Mouse (Mus musculus): ENCODE results near the gene Gm11114. TPM values are rescaled to one million over a fixed set of nuclear protein-coding genes. Genes with fewer than 3 reads are reported as not detected.

Gene Gm11114
- total and polyA plus RNA-seq, 3 experiments, result not detected

DNA sequence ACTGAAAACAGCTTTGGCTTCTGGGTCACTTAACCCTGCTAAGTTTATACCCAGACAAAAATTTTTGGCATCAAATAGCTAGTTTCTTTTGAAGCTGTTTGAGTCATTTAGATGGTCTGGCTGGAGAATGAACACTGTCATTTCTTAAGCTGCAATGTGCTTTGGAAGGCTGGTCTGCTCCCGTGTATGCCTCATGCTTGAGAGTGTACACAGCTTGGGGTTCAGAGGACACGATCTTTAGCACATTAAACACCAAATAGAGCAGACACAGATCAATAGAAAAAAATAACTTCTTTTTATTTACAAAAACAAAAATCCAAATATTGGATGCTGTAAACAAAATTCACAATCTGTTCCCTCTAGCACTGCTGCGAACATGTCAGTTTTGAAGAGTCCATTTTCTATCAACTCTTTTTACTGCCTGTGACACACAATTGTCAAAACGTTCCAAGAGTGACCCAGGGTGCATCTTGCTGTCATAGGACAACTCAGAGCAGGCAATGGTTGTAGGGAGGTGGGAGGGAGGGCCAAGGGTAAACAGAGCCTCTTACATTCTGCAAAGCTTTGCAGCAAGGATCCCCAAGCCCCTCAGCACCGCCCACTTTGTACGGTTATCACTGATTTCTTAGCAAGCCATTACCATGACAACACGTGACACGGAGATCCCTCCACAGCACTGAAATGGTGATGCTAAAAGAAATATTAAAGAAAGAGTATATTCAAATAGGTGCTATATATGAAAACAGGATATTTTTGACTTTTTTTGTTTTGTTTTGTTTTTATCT, 7.8 kb downstream of the Gm11114 start:
- 69% methylated on average over 8 of the region's 8 CpGs for WGBS
- Histone ChIP-seq H3K4me1 (ENCODE audit: control insufficient read depth, insufficient read depth, low read length) (peaks cover 1% of the 10 kb centered on the region; the same call in 1 of the 2 replicates), H3K4me3 (no peak overlapping the region), H3K79me2 (replicated peaks; ENCODE audit: control insufficient read depth, insufficient read depth, low read length) (no peaks in the 10 kb centered on the region), H3K27ac (no peak overlapping the region), H3K36me3 (ENCODE audit: control insufficient read depth, insufficient read depth, low read length) (peaks cover 17% of the 10 kb centered on the region), H3K9ac (ENCODE audit: low read depth, low read length) (no peak overlapping the region), H3K27me3 (ENCODE audit: control insufficient read depth, insufficient read depth, low read length) (no peaks in the 10 kb centered on the region)
- no peak for TF ChIP-seq CTCF (IDR thresholded peaks at IDR 0.05)
- no peak for TF ChIP-seq EP300 (IDR thresholded peaks at IDR 0.05; ENCODE audit: insufficient read depth, low read depth, low read length)
- TF ChIP-seq POLR2A (IDR thresholded peaks at IDR 0.05; ENCODE audit: insufficient read depth, low read depth, low read length), result no peak
- DNase-seq, result no peak
- intact Hi-C loops (cut with DNase I), result loop anchor here (10.0 kb wide), 1 partner anchor 1226 kb away; no protein-coding TSS in a partner anchor

DNA sequence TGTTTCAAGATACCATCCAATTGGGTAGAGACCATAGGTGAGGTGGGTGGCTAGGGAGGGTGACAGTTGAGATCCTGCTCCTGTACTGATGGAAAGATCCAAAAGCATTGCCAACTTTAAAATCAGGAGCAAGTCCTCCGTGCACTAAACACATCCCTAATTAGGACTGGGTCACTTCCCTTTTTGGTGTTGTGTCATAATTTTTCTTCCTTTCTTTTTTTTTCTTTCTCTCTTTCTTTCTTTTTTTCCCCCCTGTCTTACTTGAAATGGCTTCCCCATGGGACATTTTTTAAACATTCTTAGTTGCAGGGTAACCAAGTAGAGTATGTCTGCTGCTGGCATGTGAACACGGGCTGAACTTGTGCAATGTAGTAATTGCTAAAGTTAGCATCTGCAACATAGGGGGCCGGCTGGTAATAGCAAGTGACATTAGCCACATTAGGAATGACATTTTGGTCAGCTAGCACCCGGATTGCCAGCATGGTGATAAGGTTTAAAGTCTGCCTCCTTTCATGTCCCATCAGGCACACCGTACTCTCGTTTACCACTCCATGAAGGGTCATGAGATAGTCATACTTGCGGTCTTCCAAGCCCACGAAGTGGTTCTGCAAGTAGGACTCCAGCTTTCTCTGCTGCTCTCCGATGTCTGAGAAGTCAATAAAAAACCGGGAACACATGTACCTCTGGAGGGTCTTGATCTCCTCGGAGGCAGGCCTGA, 11.7 kb downstream of the Gm11114 start:
- Histone ChIP-seq H3K36me3 (ENCODE audit: control insufficient read depth, insufficient read depth, low read length) (peaks cover 17% of the 10 kb centered on the region), H3K27ac (peak overlapping the region; percentile 91), H3K27me3 (ENCODE audit: control insufficient read depth, insufficient read depth, low read length) (no peaks in the 10 kb centered on the region), H3K4me1 (ENCODE audit: control insufficient read depth, insufficient read depth, low read length) (peaks cover 1% of the 10 kb centered on the region; the same call in 1 of the 2 replicates), H3K79me2 (replicated peaks; ENCODE audit: control insufficient read depth, insufficient read depth, low read length) (no peaks in the 10 kb centered on the region), H3K9ac (ENCODE audit: low read depth, low read length) (peak overlapping the region; percentile 21), H3K4me3 (peak overlapping the region; percentile 54)
- TF ChIP-seq POLR2A (IDR thresholded peaks at IDR 0.05; ENCODE audit: insufficient read depth, low read depth, low read length) (no peak), CTCF (IDR thresholded peaks at IDR 0.05) (no peak), EP300 (IDR thresholded peaks at IDR 0.05; ENCODE audit: insufficient read depth, low read depth, low read length) (0 out of 2 replicates have a peak, but pooled peaks have one; percentile 55)
- peak; percentile 44 to 60 for DNase-seq
- WGBS, result 42% methylated on average over 11 of the region's 11 CpGs
- intact Hi-C loops (cut with DNase I), result loop anchor here (10.0 kb wide), 1 partner anchor 1230 kb away; no protein-coding TSS in a partner anchor

- H3K9ac ChIP-seq (ENCODE audit: low read depth, low read length), result peak overlapping the region; percentile 54
- DNase-seq, result peak in 1 of 2 experiments; percentile 23
- H3K27ac ChIP-seq, result peak overlapping the region; percentile 91
- no peaks in the 10 kb centered on the region for H3K27me3 ChIP-seq (ENCODE audit: control insufficient read depth, insufficient read depth, low read length)
- WGBS, result 27% methylated on average over 17 of the region's 17 CpGs
- peaks cover 17% of the 10 kb centered on the region for H3K36me3 ChIP-seq (ENCODE audit: control insufficient read depth, insufficient read depth, low read length)
- intact Hi-C loops (cut with DNase I), result loop anchor here (5.0 to 10.0 kb wide), 6 partner anchors 262 to 1368 kb away; no protein-coding TSS in a partner anchor
- H3K79me2 ChIP-seq (replicated peaks; ENCODE audit: control insufficient read depth, insufficient read depth, low read length), result no peaks in the 10 kb centered on the region
- peaks cover 1% of the 10 kb centered on the region; the same call in 1 of the 2 replicates for H3K4me1 ChIP-seq (ENCODE audit: control insufficient read depth, insufficient read depth, low read length)
- TF ChIP-seq CTCF (IDR thresholded peaks at IDR 0.05), result no peak
- no peak for TF ChIP-seq EP300 (IDR thresholded peaks at IDR 0.05; ENCODE audit: insufficient read depth, low read depth, low read length)
- TF ChIP-seq POLR2A (IDR thresholded peaks at IDR 0.05; ENCODE audit: insufficient read depth, low read depth, low read length), result no peak
- peak overlapping the region; percentile 54 for H3K4me3 ChIP-seq
Observed at GRCm38 (mm10) chr9:85325201-85325868, 12.8 kb downstream of the Gm11114 start.

DNA sequence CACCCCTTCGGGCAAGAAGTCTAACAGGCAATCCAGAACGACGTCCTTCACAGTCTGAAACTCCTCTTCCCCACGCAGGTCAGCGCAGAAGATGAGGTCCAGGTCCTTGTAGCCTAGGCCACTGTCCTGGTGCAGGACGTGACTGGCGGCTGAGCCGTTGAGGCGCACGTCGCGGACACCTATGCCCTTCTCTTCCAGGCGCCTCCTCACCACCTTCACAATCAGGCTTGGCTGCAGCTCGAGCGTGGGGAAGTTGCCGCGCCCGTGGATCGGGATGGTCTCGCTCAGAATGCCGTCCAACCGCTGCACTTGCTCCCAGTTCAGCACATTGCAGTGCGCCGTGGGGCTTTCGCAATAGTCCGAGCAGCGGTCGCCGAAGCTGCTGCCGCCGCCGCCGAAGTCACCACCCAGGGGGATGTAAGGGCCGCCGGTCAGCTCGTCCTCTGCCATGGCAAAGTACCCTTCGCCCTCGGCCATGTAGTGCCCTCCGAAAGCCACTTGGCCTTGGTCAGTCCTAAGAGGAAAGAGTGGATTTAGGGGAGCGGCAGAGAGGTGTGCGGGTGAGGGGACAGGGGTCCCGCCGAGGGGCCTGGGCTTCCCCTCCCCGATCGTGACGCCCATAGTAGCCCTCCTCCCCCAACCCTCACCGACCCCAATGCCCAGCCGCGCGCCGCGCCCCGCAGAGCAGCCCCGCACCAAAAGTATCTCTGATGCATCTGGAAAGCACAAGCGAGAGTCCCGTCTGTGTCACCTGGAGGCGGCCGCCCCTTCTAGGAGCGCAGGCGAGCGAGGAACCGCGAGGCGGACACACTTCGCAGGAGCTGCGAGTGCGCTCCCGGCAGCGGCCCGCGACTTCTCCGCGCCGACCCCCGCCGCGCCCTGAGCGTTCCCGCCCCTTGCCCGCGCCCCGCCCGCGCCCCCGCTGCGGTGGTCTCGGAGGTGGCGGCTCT, 14.0 kb downstream of the Gm11114 start:
- H3K36me3 ChIP-seq (ENCODE audit: control insufficient read depth, insufficient read depth, low read length), result peaks cover 11% of the 10 kb centered on the region
- H3K4me3 ChIP-seq, result peak overlapping the region; percentile 54
- TF ChIP-seq POLR2A (IDR thresholded peaks at IDR 0.05; ENCODE audit: insufficient read depth, low read depth, low read length), result no peak
- no peak for TF ChIP-seq EP300 (IDR thresholded peaks at IDR 0.05; ENCODE audit: insufficient read depth, low read depth, low read length)
- no peak for TF ChIP-seq CTCF (IDR thresholded peaks at IDR 0.05)
- peak overlapping the region; percentile 59 for H3K9ac ChIP-seq (ENCODE audit: low read depth, low read length)
- H3K27me3 ChIP-seq (ENCODE audit: control insufficient read depth, insufficient read depth, low read length), result no peaks in the 10 kb centered on the region
- H3K4me1 ChIP-seq (ENCODE audit: control insufficient read depth, insufficient read depth, low read length), result no peaks in the 10 kb centered on the region
- 1% methylated on average over 82 of the region's 88 CpGs for WGBS
- peak overlapping the region; percentile 91 for H3K27ac ChIP-seq
- peak; percentile 74 to 79 for DNase-seq
- intact Hi-C loops (cut with DNase I), result loop anchor here (2.0 to 10.0 kb wide), 8 partner anchors 186 to 1369 kb away; no protein-coding TSS in a partner anchor
- H3K79me2 ChIP-seq (replicated peaks; ENCODE audit: control insufficient read depth, insufficient read depth, low read length), result no peaks in the 10 kb centered on the region

Data from heart, adult 2 months (tissue).